Mouse (Mus musculus) testis, adult 10 weeks (tissue): ENCODE data around the gene Ceacam3. TPM values are rescaled to one million over a fixed set of nuclear protein-coding genes. Genes with fewer than 3 reads are reported as not detected.

Experiments
- polyA plus RNA-seq: library from polyadenylated mRNA; stranded (reverse); fragments of 350-450 nt; fragmentation: Illumina TruSeq; extraction: RNeasy Lipid Tissue Mini Kit (QIAGEN cat#74804); gene quantifications from one replicate; pipeline ENCODE4 v1.2.3, GENCODE M21; 2014; ENCODE audit warnings: low read depth, low replicate concordance

Gene Ceacam3
- polyA plus RNA-seq: 1.1 TPM

GRCm38 (mm10) chr7:17149931-17150330, at the start of gene Ceacam3:
Gene Ceacam3, plus strand, starts transcription at chr7:17150282.

GRCm38 (mm10) chr7:17203177-17203576, 53.1 kb downstream of the Ceacam3 start, which contains the start of gene Psg29:
Gene Psg29, plus strand, starts transcription at chr7:17203477.

Other genes starting within 250 kb of the Ceacam3 start
- gene Ptgir, start 243.8 kb upstream of the Ceacam3 start, polyA plus RNA-seq: not detected
- 125 TPM for gene Calm3, start 226.2 kb upstream of the Ceacam3 start, polyA plus RNA-seq
- 10.4 TPM for gene Pnmal2, start 205.6 kb upstream of the Ceacam3 start, polyA plus RNA-seq
- gene Pnmal1, start 190.6 kb upstream of the Ceacam3 start, polyA plus RNA-seq: 8.2 TPM
- 2.9 TPM for gene Gm42372, start 167.2 kb upstream of the Ceacam3 start, polyA plus RNA-seq
- 0.48 TPM for gene Ccdc8, start 157.6 kb upstream of the Ceacam3 start, polyA plus RNA-seq
- gene Ppp5c, start 122.4 kb upstream of the Ceacam3 start, polyA plus RNA-seq: 11.6 TPM
- gene Hif3a, start 87.9 kb upstream of the Ceacam3 start, polyA plus RNA-seq: 2.0 TPM
- gene Psg16, start 76.2 kb upstream of the Ceacam3 start, polyA plus RNA-seq: 0.27 TPM
- 0.04 TPM for gene Psg29, start 53.2 kb downstream of the Ceacam3 start, polyA plus RNA-seq